Mouse (Mus musculus): ENCODE measurements at regions not wholly inside any gene's neighbourhood (a gene's known extent, or its start where the extent isn't known, plus 50 kb on each side); places are given as distances from the start of the nearest gene placed in this dataset.
A peak's percentile ranks its signal among the peaks of the same experiment; 100 is the strongest.

DNA sequence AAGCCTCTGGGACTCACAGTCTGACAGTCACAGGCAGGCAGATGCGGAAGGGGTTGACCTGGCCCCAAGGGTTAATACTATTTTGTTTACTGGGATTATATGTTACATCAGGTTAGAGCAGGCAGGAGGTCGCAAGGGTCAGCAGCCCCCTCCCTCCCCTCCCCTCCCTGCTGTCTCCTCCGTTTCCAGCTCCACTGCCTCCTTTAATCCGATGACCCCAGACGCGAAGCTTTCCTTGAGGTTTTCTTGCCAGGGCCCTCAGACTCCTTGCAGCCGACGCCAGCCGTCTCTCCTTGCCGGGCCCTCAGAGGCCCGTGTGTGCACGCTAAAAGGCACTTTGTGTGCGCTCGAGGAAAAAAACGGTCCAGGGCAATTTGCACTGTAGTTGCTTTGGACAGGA, 438.6 kb downstream of the Med13l start:
- Histone ChIP-seq H3K4me1 (replicated peaks; ENCODE audit: control insufficient read depth in 2 of 2, insufficient read depth in 2 of 2, low read length in 1 of 2) (no peaks in the 10 kb centered on the region), H3K27ac (no peak overlapping the region), H3K9ac (replicated peaks) (no peak overlapping the region), H3K27me3 (ENCODE audit: control insufficient read depth, insufficient read depth, low read length) (no peaks in the 10 kb centered on the region), H3K4me2 (ENCODE audit: low read depth) (no peak overlapping the region), H3K36me3 (replicated peaks; ENCODE audit: control insufficient read depth, insufficient read depth, low read depth) (no peaks in the 10 kb centered on the region), H3K9me3 (ENCODE audit: control insufficient read depth, low read length) (no peaks in the 10 kb centered on the region), H3K4me3 (ENCODE audit: insufficient read depth in 1 of 2, low read depth in 2 of 2, low read length in 2 of 2) (no peak overlapping the region)
- DNase-seq (ENCODE audit: low read depth in 3 of 3, low spot score in 3 of 3) (no peak), ATAC-seq (ENCODE audit: insufficient read depth) (no peak)
- WGBS (ENCODE audit: insufficient replicate concordance) = 14% methylated on average over 15 of the region's 15 CpGs
- TF ChIP-seq CTCF (IDR thresholded peaks at IDR 0.05; ENCODE audit: low read depth) = no peak
- TF ChIP-seq EP300 (IDR thresholded peaks at IDR 0.05; ENCODE audit: low read depth) = no peak

DNA sequence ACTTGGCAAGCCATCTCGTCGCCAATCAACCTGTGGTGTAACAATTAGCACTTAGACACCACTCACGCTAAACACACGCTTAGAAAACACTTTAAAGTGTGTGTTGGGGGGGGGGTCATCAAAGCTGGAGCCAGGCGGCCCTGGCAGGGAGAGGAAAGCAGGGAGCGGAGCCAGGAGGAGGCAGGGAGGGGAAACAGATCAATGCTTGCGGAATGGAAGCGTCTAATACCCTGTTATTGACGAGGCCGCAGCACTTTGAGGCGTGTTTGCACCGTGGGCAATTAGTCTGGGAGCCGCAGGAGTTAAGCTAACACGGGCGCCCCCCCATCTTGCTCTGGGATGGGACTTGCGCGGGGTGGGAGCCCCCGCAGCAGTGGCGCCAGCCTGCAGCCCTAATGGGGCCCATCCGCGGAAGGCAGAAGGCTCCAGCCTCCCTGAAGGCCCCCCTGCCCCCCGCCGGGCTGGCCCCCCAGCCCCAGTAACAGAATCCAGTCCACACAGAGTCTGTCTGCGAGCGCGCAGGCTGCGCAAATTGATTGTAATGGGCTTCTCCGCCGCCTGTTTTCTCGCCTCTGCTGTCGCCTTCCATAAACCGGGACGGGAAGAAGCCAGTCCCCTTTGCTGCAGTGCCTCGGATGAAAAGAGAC, 445.5 kb downstream of the Med13l start:
- Histone ChIP-seq H3K9ac (replicated peaks) (no peak overlapping the region), H3K4me3 (ENCODE audit: insufficient read depth in 1 of 2, low read depth in 2 of 2, low read length in 2 of 2) (no peak overlapping the region), H3K27me3 (ENCODE audit: control insufficient read depth, insufficient read depth, low read length) (no peaks in the 10 kb centered on the region; the same call in 1 of the 2 replicates), H3K36me3 (replicated peaks; ENCODE audit: control insufficient read depth, insufficient read depth, low read depth) (no peaks in the 10 kb centered on the region), H3K9me3 (ENCODE audit: control insufficient read depth, low read length) (no peaks in the 10 kb centered on the region), H3K4me1 (replicated peaks; ENCODE audit: control insufficient read depth in 2 of 2, insufficient read depth in 2 of 2, low read length in 1 of 2) (no peaks in the 10 kb centered on the region), H3K27ac (no peak overlapping the region), H3K4me2 (ENCODE audit: low read depth) (peak overlapping the region; percentile 26; the same call in 1 of the 2 replicates)
- WGBS (ENCODE audit: insufficient replicate concordance) = 4% methylated on average over 34 of the region's 34 CpGs
- ATAC-seq (ENCODE audit: insufficient read depth) (no peak), DNase-seq (ENCODE audit: low read depth in 3 of 3, low spot score in 3 of 3) (no peak)
- TF ChIP-seq CTCF (IDR thresholded peaks at IDR 0.05; ENCODE audit: low read depth) (no peak), EP300 (IDR thresholded peaks at IDR 0.05; ENCODE audit: low read depth) (no peak)

DNA sequence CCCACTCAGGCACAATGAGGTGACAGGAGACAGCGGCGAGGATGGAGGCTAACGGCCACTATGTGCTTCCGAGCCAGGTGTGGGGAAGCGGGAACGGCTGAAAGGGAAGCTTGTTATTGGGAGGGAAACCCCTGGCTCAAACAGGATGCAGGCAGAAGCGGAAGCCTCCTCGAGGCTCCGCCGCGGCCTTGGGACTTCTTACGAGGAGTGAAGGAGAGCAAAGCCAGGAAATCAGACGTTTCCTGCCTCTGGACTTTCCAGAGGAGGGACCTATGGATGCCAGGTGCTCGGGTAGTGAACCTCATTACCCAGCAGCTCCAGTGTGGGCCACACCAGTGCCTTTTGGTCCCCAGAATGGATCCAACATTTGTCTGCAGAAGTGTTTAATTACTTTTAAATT, 449.6 kb downstream of the Med13l start:
- Histone ChIP-seq H3K27me3 (ENCODE audit: control insufficient read depth, insufficient read depth, low read length) (no peaks in the 10 kb centered on the region; the same call in 1 of the 2 replicates), H3K4me1 (replicated peaks; ENCODE audit: control insufficient read depth in 2 of 2, insufficient read depth in 2 of 2, low read length in 1 of 2) (no peaks in the 10 kb centered on the region), H3K9ac (replicated peaks) (no peak overlapping the region), H3K27ac (no peak overlapping the region), H3K9me3 (ENCODE audit: control insufficient read depth, low read length) (no peaks in the 10 kb centered on the region), H3K4me3 (ENCODE audit: insufficient read depth in 1 of 2, low read depth in 2 of 2, low read length in 2 of 2) (no peak overlapping the region), H3K4me2 (ENCODE audit: low read depth) (no peak overlapping the region), H3K36me3 (replicated peaks; ENCODE audit: control insufficient read depth, insufficient read depth, low read depth) (no peaks in the 10 kb centered on the region)
- no peak for TF ChIP-seq CTCF (IDR thresholded peaks at IDR 0.05; ENCODE audit: low read depth)
- WGBS (ENCODE audit: insufficient replicate concordance) = 22% methylated on average over 14 of the region's 14 CpGs
- ATAC-seq (ENCODE audit: insufficient read depth) = no peak
- DNase-seq (ENCODE audit: low read depth in 3 of 3, low spot score in 3 of 3) = no peak

DNA sequence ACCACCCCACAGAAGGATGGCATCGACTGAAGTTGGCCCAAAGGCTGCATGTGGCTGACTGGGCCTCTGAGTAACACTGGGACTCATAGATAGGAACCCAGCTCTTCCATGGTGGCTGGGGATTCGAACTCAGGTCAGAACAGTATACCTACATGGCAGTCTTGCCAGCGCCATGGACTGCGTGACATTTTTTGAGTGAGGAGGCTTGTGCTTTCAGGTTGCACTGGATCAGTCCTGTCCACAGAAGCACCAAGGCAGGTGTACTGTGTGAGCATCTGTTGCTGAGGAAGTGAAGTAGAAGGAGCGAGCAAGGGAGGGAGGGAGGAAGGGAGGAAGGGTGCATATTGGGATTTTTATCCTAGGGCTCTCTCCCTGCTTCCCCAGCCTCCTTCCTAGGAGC, 454.7 kb downstream of the Med13l start:
- no peak for TF ChIP-seq CTCF (IDR thresholded peaks at IDR 0.05; ENCODE audit: low read depth)
- TF ChIP-seq EP300 (IDR thresholded peaks at IDR 0.05; ENCODE audit: low read depth) = no peak
- no peaks in the 10 kb centered on the region for H3K27me3 ChIP-seq (ENCODE audit: control insufficient read depth, insufficient read depth, low read length)
- no peak overlapping the region for H3K4me2 ChIP-seq (ENCODE audit: low read depth)
- no peak overlapping the region for H3K4me3 ChIP-seq (ENCODE audit: insufficient read depth in 1 of 2, low read depth in 2 of 2, low read length in 2 of 2)
- H3K9me3 ChIP-seq (ENCODE audit: control insufficient read depth, low read length) = no peaks in the 10 kb centered on the region
- 62% methylated on average over 5 of the region's 5 CpGs for WGBS (ENCODE audit: insufficient replicate concordance)
- no peaks in the 10 kb centered on the region for H3K4me1 ChIP-seq (replicated peaks; ENCODE audit: control insufficient read depth in 2 of 2, insufficient read depth in 2 of 2, low read length in 1 of 2)
- no peak overlapping the region for H3K27ac ChIP-seq
- H3K9ac ChIP-seq (replicated peaks) = no peak overlapping the region
- DNase-seq (ENCODE audit: low read depth in 3 of 3, low spot score in 3 of 3) (no peak), ATAC-seq (ENCODE audit: insufficient read depth) (no peak)
- no peaks in the 10 kb centered on the region for H3K36me3 ChIP-seq (replicated peaks; ENCODE audit: control insufficient read depth, insufficient read depth, low read depth)

DNA sequence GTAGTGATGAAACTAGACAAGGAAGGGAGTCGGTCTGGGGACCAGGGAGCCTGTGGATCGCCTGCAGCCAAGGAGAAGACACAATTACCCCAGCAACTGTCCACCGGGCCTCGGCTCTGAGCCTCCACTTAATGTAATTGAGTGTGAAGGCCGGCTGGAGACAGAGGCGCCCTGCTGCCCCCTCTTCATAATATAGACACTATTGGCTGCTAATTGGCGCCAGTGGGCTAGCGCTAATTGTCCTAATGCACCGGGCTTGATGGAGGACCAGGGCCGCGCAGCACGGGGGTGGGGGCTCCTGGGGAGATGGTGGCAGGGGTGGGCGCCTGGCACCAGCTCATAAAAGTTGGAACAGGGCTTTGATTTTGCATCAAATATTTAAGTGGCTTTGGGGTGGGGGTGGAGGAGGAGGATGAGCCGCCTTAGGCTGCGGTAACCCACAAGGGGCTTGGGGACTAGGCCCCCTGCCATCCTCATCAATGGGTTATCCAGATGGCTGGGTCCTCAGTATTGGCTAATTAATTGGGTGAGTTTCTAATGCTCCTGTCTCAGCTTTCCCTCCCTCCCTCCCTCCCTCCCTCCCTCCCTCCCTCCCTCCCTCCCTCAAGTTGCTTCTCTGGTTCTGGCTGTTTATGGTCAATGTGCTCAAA, 455.3 kb downstream of the Med13l start:
- DNase-seq (ENCODE audit: low read depth in 3 of 3, low spot score in 3 of 3) (no peak), ATAC-seq (ENCODE audit: insufficient read depth) (no peak)
- Histone ChIP-seq H3K27ac (no peak overlapping the region), H3K9me3 (ENCODE audit: control insufficient read depth, low read length) (no peaks in the 10 kb centered on the region), H3K36me3 (replicated peaks; ENCODE audit: control insufficient read depth, insufficient read depth, low read depth) (no peaks in the 10 kb centered on the region), H3K4me2 (ENCODE audit: low read depth) (no peak overlapping the region), H3K27me3 (ENCODE audit: control insufficient read depth, insufficient read depth, low read length) (no peaks in the 10 kb centered on the region), H3K4me1 (replicated peaks; ENCODE audit: control insufficient read depth in 2 of 2, insufficient read depth in 2 of 2, low read length in 1 of 2) (no peaks in the 10 kb centered on the region), H3K4me3 (ENCODE audit: insufficient read depth in 1 of 2, low read depth in 2 of 2, low read length in 2 of 2) (no peak overlapping the region), H3K9ac (replicated peaks) (no peak overlapping the region)
- no peak for TF ChIP-seq EP300 (IDR thresholded peaks at IDR 0.05; ENCODE audit: low read depth)
- no peak for TF ChIP-seq CTCF (IDR thresholded peaks at IDR 0.05; ENCODE audit: low read depth)
- WGBS (ENCODE audit: insufficient replicate concordance) = 36% methylated on average over 15 of the region's 15 CpGs
